Mouse (Mus musculus): ENCODE data around the gene BC030499. TPM values are rescaled to one million over a fixed set of nuclear protein-coding genes. Genes with fewer than 3 reads are reported as not detected.

BC030499 gene
- total and polyA plus RNA-seq, 3 experiments = 0.04 to 2.5 (median 1.2) TPM

DNA sequence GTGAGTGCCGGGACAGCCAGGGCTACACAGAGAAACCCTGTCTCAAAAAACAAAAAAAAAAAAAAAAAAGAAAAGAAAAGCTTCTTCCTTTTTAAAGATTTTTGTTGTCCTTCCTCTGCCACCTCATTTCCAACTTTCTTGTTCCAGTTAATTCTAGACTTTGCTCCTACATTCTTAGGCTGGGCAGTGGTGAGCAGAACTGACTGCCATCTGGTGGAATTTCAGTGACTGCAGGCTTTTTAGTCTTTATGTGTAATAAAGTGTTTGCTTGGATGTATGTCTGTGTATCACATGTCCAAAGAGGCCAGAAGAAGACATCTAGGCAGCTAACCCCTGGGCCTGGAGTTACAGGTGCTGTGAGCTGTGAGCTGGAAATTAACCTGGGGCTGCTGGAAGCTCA is 34.0 kb upstream of the BC030499 start:
- DNase-seq (ENCODE audit: low spot score) (no peak), ATAC-seq (ENCODE audit: extremely low read depth, insufficient number of reproducible peaks, low FRiP score, poor library complexity, severe bottlenecking) (no peak)
- Histone ChIP-seq H3K9me3 (replicated peaks) (no peaks in the 10 kb centered on the region), H3K27me3 (ENCODE audit: insufficient read depth, low read length) (no peaks in the 10 kb centered on the region), H3K4me3 (ENCODE audit: low read depth, low read length) (no peak overlapping the region), H3K4me1 (ENCODE audit: insufficient read depth, low read depth, low read length) (no peaks in the 10 kb centered on the region; the same call in 1 of the 2 replicates), H3K36me3 (replicated peaks) (peaks cover 33% of the 10 kb centered on the region)
- TF ChIP-seq POLR2AphosphoS5 (IDR thresholded peaks at IDR 0.05; ENCODE audit: insufficient replicate concordance, low read depth, low read length) = no peak
- TF ChIP-seq CTCF (IDR thresholded peaks at IDR 0.05; ENCODE audit: low read depth, low read length) = no peak
- TF ChIP-seq TAL1 (conservative IDR thresholded peaks at IDR 0.05; ENCODE audit: low read depth, low read length) = no peak
- TF ChIP-seq GATA2 (IDR thresholded peaks at IDR 0.05; ENCODE audit: borderline replicate concordance, low read depth, low read length) = no peak
- no peak for TF ChIP-seq GATA1 (IDR thresholded peaks at IDR 0.05; ENCODE audit: borderline replicate concordance, low read length)

GRCm38 (mm10) chr11:78260489-78261258 is 30.0 kb upstream of the BC030499 start:
- TF ChIP-seq TAL1 (conservative IDR thresholded peaks at IDR 0.05; ENCODE audit: low read depth, low read length) (no peak), CTCF (IDR thresholded peaks at IDR 0.05; ENCODE audit: low read depth, low read length) (no peak), POLR2AphosphoS5 (IDR thresholded peaks at IDR 0.05; ENCODE audit: insufficient replicate concordance, low read depth, low read length) (no peak), GATA1 (IDR thresholded peaks at IDR 0.05; ENCODE audit: borderline replicate concordance, low read length) (no peak), GATA2 (IDR thresholded peaks at IDR 0.05; ENCODE audit: borderline replicate concordance, low read depth, low read length) (no peak)
- no peak; the same call in 1 of the 2 replicates for ATAC-seq (ENCODE audit: extremely low read depth, insufficient number of reproducible peaks, low FRiP score, poor library complexity, severe bottlenecking)
- H3K4me3 ChIP-seq (ENCODE audit: low read depth, low read length) = peak overlapping the region; percentile 98; the same call in 1 of the 2 replicates
- no peaks in the 10 kb centered on the region for H3K9me3 ChIP-seq (replicated peaks)
- H3K4me1 ChIP-seq (ENCODE audit: insufficient read depth, low read depth, low read length) = peaks cover 13% of the 10 kb centered on the region
- DNase-seq (ENCODE audit: low spot score) = no peak
- H3K27me3 ChIP-seq (ENCODE audit: insufficient read depth, low read length) = no peaks in the 10 kb centered on the region
- H3K36me3 ChIP-seq (replicated peaks) = peaks cover 30% of the 10 kb centered on the region

DNA sequence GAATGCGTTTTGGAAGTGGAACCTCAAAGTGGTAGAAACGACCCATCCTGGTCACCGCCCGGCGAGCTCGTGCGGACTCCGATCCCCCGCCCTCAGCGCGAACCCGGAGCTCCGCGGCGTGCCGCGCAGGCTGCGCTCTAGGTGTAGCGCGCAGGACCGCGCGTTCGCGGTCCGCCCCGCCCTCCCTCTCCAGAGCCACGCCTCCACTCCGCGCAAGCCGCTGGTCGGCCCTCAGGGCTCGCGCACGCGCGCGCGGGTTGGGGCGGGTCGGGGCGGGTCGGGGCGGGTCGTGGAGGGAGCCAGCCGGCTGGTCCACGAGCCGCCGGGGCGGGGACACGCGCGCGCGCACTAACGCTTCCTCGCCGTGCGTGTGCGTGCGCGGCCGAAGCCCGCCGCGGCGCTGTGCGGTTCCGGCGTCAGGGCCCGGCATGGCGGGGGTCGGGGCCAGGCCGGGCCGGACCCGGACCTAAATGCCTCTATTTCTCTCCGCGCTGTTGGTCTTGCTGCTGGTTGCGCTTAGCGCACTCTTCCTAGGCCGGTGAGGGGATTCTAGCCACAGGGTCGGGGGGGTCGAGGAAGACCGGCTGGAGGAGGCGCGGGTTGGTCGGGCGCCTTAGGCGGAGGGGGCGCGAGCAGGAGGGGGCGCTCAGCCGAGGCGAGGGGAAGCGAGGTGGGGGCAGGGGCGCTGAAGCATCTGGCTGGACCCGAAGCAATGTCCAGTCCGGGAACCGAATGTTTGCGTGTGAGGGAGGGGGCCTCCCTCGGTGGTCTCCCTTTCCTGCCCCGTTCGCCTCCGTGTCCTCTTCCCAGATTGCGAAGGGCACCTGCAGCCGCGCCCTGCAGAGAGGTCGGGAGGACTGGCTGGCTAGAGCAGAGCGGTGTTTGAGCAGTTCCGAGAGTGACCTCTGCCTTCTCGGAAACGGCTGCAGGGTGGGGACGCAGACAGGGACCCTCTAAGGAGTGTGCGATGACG is 29.0 kb upstream of the BC030499 start, which contains the start of gene 2610507B11Rik:
Gene 2610507B11Rik (plus strand): TSS at position 373 of the 973 bp plus-strand sequence.
- Histone ChIP-seq H3K4me3 (ENCODE audit: low read depth, low read length) (peak within 1 kb of the TSS; percentile 98), H3K9me3 (replicated peaks) (no peaks in the 10 kb centered on the region), H3K4me1 (ENCODE audit: insufficient read depth, low read depth, low read length) (peaks cover 13% of the 10 kb centered on the region), H3K36me3 (replicated peaks) (peaks cover 35% of the 10 kb centered on the region), H3K27me3 (ENCODE audit: insufficient read depth, low read length) (no peaks in the 10 kb centered on the region)
- DNase-seq (ENCODE audit: low spot score) = peak; percentile 94
- ATAC-seq (ENCODE audit: extremely low read depth, insufficient number of reproducible peaks, low FRiP score, poor library complexity, severe bottlenecking) = peak; percentile 66
- TF ChIP-seq CTCF (IDR thresholded peaks at IDR 0.05; ENCODE audit: low read depth, low read length) = no peak
- TF ChIP-seq POLR2AphosphoS5 (IDR thresholded peaks at IDR 0.05; ENCODE audit: insufficient replicate concordance, low read depth, low read length) = no peak
- no peak for TF ChIP-seq GATA1 (IDR thresholded peaks at IDR 0.05; ENCODE audit: borderline replicate concordance, low read length)
- TF ChIP-seq GATA2 (IDR thresholded peaks at IDR 0.05; ENCODE audit: borderline replicate concordance, low read depth, low read length) = no peak
- no peak for TF ChIP-seq TAL1 (conservative IDR thresholded peaks at IDR 0.05; ENCODE audit: low read depth, low read length)

GRCm38 (mm10) chr11:78262550-78262949 is 28.1 kb upstream of the BC030499 start:
- Histone ChIP-seq H3K36me3 (replicated peaks) (peaks cover 43% of the 10 kb centered on the region), H3K4me3 (ENCODE audit: low read depth, low read length) (peak overlapping the region; percentile 98; the same call in 1 of the 2 replicates), H3K9me3 (replicated peaks) (no peaks in the 10 kb centered on the region), H3K4me1 (ENCODE audit: insufficient read depth, low read depth, low read length) (peaks cover 13% of the 10 kb centered on the region), H3K27me3 (ENCODE audit: insufficient read depth, low read length) (no peaks in the 10 kb centered on the region)
- TF ChIP-seq CTCF (IDR thresholded peaks at IDR 0.05; ENCODE audit: low read depth, low read length) (peak; percentile 47; the same call in 1 of the 2 replicates), POLR2AphosphoS5 (IDR thresholded peaks at IDR 0.05; ENCODE audit: insufficient replicate concordance, low read depth, low read length) (no peak), TAL1 (conservative IDR thresholded peaks at IDR 0.05; ENCODE audit: low read depth, low read length) (no peak), GATA1 (IDR thresholded peaks at IDR 0.05; ENCODE audit: borderline replicate concordance, low read length) (no peak), GATA2 (IDR thresholded peaks at IDR 0.05; ENCODE audit: borderline replicate concordance, low read depth, low read length) (no peak)
- ATAC-seq (ENCODE audit: extremely low read depth, insufficient number of reproducible peaks, low FRiP score, poor library complexity, severe bottlenecking) = no peak
- DNase-seq (ENCODE audit: low spot score) = peak; percentile 19

DNA sequence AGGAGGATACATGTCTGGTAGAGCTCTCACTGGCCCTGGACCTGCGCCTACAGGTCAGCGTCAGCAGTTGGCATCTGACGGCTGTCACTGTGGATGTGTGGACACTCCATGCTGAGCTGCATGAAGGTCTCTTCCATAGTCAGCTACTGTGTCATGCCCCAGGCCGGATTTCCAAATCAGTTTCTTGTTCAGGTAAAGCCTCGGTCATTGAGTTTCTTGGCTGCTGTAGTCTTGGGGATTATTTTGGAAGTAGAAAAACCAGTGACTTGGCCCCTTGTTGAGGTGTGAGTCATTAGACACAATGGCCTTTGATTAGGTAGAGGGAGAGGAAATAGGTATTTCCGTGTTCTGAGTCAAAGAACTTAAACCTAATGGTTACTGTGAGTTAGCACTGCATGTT is 25.1 kb upstream of the BC030499 start:
- Histone ChIP-seq H3K27me3 (ENCODE audit: insufficient read depth, low read length) (no peaks in the 10 kb centered on the region), H3K36me3 (replicated peaks) (peaks cover 72% of the 10 kb centered on the region), H3K4me3 (ENCODE audit: low read depth, low read length) (no peak overlapping the region), H3K4me1 (ENCODE audit: insufficient read depth, low read depth, low read length) (peaks cover 13% of the 10 kb centered on the region), H3K9me3 (replicated peaks) (no peaks in the 10 kb centered on the region)
- no peak for ATAC-seq (ENCODE audit: extremely low read depth, insufficient number of reproducible peaks, low FRiP score, poor library complexity, severe bottlenecking)
- DNase-seq (ENCODE audit: low spot score) = no peak
- TF ChIP-seq CTCF (IDR thresholded peaks at IDR 0.05; ENCODE audit: low read depth, low read length) = no peak
- no peak for TF ChIP-seq GATA1 (IDR thresholded peaks at IDR 0.05; ENCODE audit: borderline replicate concordance, low read length)
- TF ChIP-seq TAL1 (conservative IDR thresholded peaks at IDR 0.05; ENCODE audit: low read depth, low read length) = no peak
- no peak for TF ChIP-seq GATA2 (IDR thresholded peaks at IDR 0.05; ENCODE audit: borderline replicate concordance, low read depth, low read length)
- no peak for TF ChIP-seq POLR2AphosphoS5 (IDR thresholded peaks at IDR 0.05; ENCODE audit: insufficient replicate concordance, low read depth, low read length)
